Mouse (Mus musculus) liver, embryonic 14.5 days (tissue): Measurements from ENCODE around the gene Ppox. TPM values are rescaled to one million over a fixed set of nuclear protein-coding genes. Genes with fewer than 3 reads are reported as not detected.
A peak's percentile ranks its signal among the peaks of the same experiment; 100 is the strongest.

Experiments used
- ATAC-seq: fragments of 200-750 bp; cut with Nextera tagmentation; 2 replicates; pipeline ENCODE4 v1.8.0; 2017; ENCODE audit warnings: moderate number of reproducible peaks, mild to moderate bottlenecking, moderate library complexity; ENCODE audit not compliant: insufficient read depth
- DNase-seq, 3 experiments: peaks; one replicate each; pipeline ENCODE4 v3.0.0-alpha.2; 2012 to 2013; ENCODE audit warnings: low read depth in 3 of 3, low spot score in 3 of 3
- H3K27ac ChIP-seq: fragments of 300-500 bp; sonication (generic); 2 replicates; pipeline ENCODE4 v1.5.1; 2014; ENCODE audit warnings: moderate library complexity, mild to moderate bottlenecking, control low read depth, inconsistent platforms
- H3K27me3 ChIP-seq: fragments of 300-500 bp; sonication (generic); 2 replicates; pipeline ENCODE4 v1.6.1; 2014; ENCODE audit warnings: mild to moderate bottlenecking, low read length, moderate library complexity; ENCODE audit not compliant: control insufficient read depth, insufficient read depth
- H3K36me3 ChIP-seq: fragments of 300-500 bp; sonication (generic); replicated peaks from 2 replicates; pipeline ENCODE4 v1.6.1; 2014; ENCODE audit warnings: low read depth; ENCODE audit not compliant: control insufficient read depth, insufficient read depth
- H3K4me1 ChIP-seq, 2 experiments: fragments of 200-500 bp in 1 of 2; fragments of 300-500 bp in 1 of 2; sonication (generic) in 1 of 2; replicated peaks; 2 replicates each; pipeline ENCODE4 v1.6.1; 2012 to 2014; ENCODE audit warnings: antibody characterized with exemption in 1 of 2, inconsistent platforms in 1 of 2, low read length in 1 of 2; ENCODE audit not compliant: control insufficient read depth in 2 of 2, insufficient read depth in 2 of 2
- H3K4me2 ChIP-seq: fragments of 300-500 bp; sonication (generic); 2 replicates; pipeline ENCODE4 v1.6.1; 2014; ENCODE audit warnings: low read depth, mild to moderate bottlenecking, control low read depth, moderate library complexity
- H3K4me3 ChIP-seq, 2 experiments: fragments of 200-500 bp in 1 of 2; fragments of 300-500 bp in 1 of 2; sonication (generic) in 1 of 2; 2 replicates each; pipeline ENCODE4 v1.5.1; 2012 to 2014; ENCODE audit warnings: low read depth in 2 of 2, low read length in 2 of 2, mild to moderate bottlenecking in 2 of 2, control low read depth in 1 of 2, inconsistent platforms in 1 of 2, moderate library complexity in 1 of 2; ENCODE audit not compliant: insufficient read depth in 1 of 2
- H3K9ac ChIP-seq: fragments of 300-500 bp; sonication (generic); replicated peaks from 2 replicates; pipeline ENCODE4 v1.6.1; 2014; ENCODE audit warnings: mild to moderate bottlenecking, control low read depth, moderate library complexity
- H3K9me3 ChIP-seq: fragments of 300-500 bp; sonication (generic); 2 replicates; pipeline ENCODE4 v1.6.1; 2016; ENCODE audit warnings: low read length, mixed read lengths; ENCODE audit not compliant: control insufficient read depth
- CTCF ChIP-seq: IDR thresholded peaks from 2 replicates; pipeline ENCODE4 v1.5.1; 2016; ENCODE audit warnings: antibody characterized with exemption, low read depth, control low read depth
- EP300 ChIP-seq: IDR thresholded peaks from 2 replicates; pipeline ENCODE4 v1.6.1; 2016; ENCODE audit warnings: antibody characterized with exemption, low read depth
- WGBS: fragments of 180-500 bp; shearing (Covaris S2); extraction: QIAGEN DNeasy Blood & Tissue Kit; methylation state at CpG from one replicate; pipeline ENCODE4 v1.1.7; 2014; ENCODE audit not compliant: insufficient replicate concordance; 5-methylcytosine and 5-hydroxymethylcytosine counted together
- polyA plus RNA-seq, 2 experiments: library from polyadenylated mRNA; depleted of rRNA in 1 of 2; stranded (reverse) in 1 of 2; unstranded in 1 of 2; fragments of >200 nt; fragmentation: Nextera tagmentation in 1 of 2; extraction: Ambion mirVana in 1 of 2; gene quantifications; 2 replicates each; pipeline versions ENCODE4 v1.2.1 to v1.2.3; 2012 to 2014

Ppox gene
- polyA plus RNA-seq, 2 experiments = 161 to 170 TPM

GRCm38 (mm10) chr1:171257781-171258180 lies 23.2 kb downstream of the Ppox start:
- TF ChIP-seq CTCF = no peak
- TF ChIP-seq EP300 = no peak
- Histone ChIP-seq H3K27ac (no peak overlapping the region), H3K4me1 (peaks cover 0 to 15% of the 10 kb centered on the region in 2 experiments; a peak in 2 of 4 replicates), H3K9me3 (no peaks in the 10 kb centered on the region), H3K9ac (no peak overlapping the region), H3K4me3 (no peak overlapping the region), H3K36me3 (no peaks in the 10 kb centered on the region), H3K4me2 (no peak overlapping the region), H3K27me3 (peaks cover 10% of the 10 kb centered on the region)
- ATAC-seq = no peak
- DNase-seq = no peak
- 62% methylated on average over 9 of the region's 9 CpGs for WGBS

GRCm38 (mm10) chr1:171256937-171257548 lies 23.9 kb downstream of the Ppox start:
- H3K27me3 ChIP-seq = peaks cover 13% of the 10 kb centered on the region
- H3K9ac ChIP-seq = no peak overlapping the region
- H3K4me2 ChIP-seq = no peak overlapping the region
- peaks cover 0 to 11% of the 10 kb centered on the region in 2 experiments; a peak in 2 of 4 replicates for H3K4me1 ChIP-seq
- TF ChIP-seq CTCF (peak; percentile 85), EP300 (no peak)
- DNase-seq (peak in 1 of 3 experiments; percentile 63), ATAC-seq (no peak)
- no peaks in the 10 kb centered on the region for H3K36me3 ChIP-seq
- WGBS = 53% methylated on average over 15 of the region's 15 CpGs
- no peaks in the 10 kb centered on the region for H3K9me3 ChIP-seq
- H3K4me3 ChIP-seq = no peak overlapping the region
- no peak overlapping the region for H3K27ac ChIP-seq

GRCm38 (mm10) chr1:171256095-171256818 lies 24.7 kb downstream of the Ppox start:
- peaks cover 18% of the 10 kb centered on the region for H3K27me3 ChIP-seq
- ATAC-seq (no peak), DNase-seq (no peak)
- no peak overlapping the region for H3K4me2 ChIP-seq
- H3K9me3 ChIP-seq = no peaks in the 10 kb centered on the region
- no peak overlapping the region for H3K9ac ChIP-seq
- peaks cover 0 to 10% of the 10 kb centered on the region in 2 experiments; a peak in 2 of 4 replicates for H3K4me1 ChIP-seq
- WGBS = 76% methylated on average over 24 of the region's 24 CpGs
- H3K36me3 ChIP-seq = no peaks in the 10 kb centered on the region
- TF ChIP-seq CTCF (no peak), EP300 (no peak)
- no peak overlapping the region for H3K27ac ChIP-seq
- no peak overlapping the region for H3K4me3 ChIP-seq

GRCm38 (mm10) chr1:171252415-171252814 lies 28.6 kb downstream of the Ppox start:
- WGBS = 62% methylated on average over 17 of the region's 17 CpGs
- ATAC-seq (no peak), DNase-seq (no peak)
- Histone ChIP-seq H3K4me2 (no peak overlapping the region), H3K36me3 (no peaks in the 10 kb centered on the region), H3K27ac (no peak overlapping the region), H3K9me3 (no peaks in the 10 kb centered on the region), H3K4me1 (peaks cover 6 to 8% of the 10 kb centered on the region in 2 experiments), H3K4me3 (no peak overlapping the region), H3K27me3 (peaks cover 25% of the 10 kb centered on the region), H3K9ac (no peak overlapping the region)
- no peak for TF ChIP-seq CTCF
- no peak for TF ChIP-seq EP300

- Histone ChIP-seq H3K9me3 (no peaks in the 10 kb centered on the region), H3K27me3 (peaks cover 25% of the 10 kb centered on the region), H3K27ac (no peak overlapping the region), H3K4me3 (no peak overlapping the region), H3K9ac (no peak overlapping the region), H3K4me2 (no peak overlapping the region), H3K4me1 (peaks cover 6 to 9% of the 10 kb centered on the region in 2 experiments), H3K36me3 (no peaks in the 10 kb centered on the region)
- no peak for DNase-seq
- ATAC-seq = no peak
- WGBS = 24% methylated on average over 13 of the region's 13 CpGs
- TF ChIP-seq CTCF (no peak), EP300 (no peak)
Observed at GRCm38 (mm10) chr1:171251594-171252324, 29.2 kb downstream of the Ppox start.
